In genomic region chr19:36057231-36057811, GRCm38 (mm10) we compare ENCODE assay signal across 8 mouse cellular contexts. TPM values are rescaled to one million over a fixed set of nuclear protein-coding genes. Genes with fewer than 3 reads are reported as not detected.
DNase-seq lines count a peak whose midpoint lies in the region; ATAC-seq and TF ChIP-seq lines count a peak whose summit lies in the region.

Gene Htr7 (minus strand): TSS chr19:36057507.

- peak; percentile 85 for ATAC-seq in frontal cortex, adult (ENCODE audit: low TSS enrichment)
- peak; percentile 94 for ATAC-seq in hindbrain, postnatal 0 days
- ATAC-seq in limb, embryonic 14.5 days (ENCODE audit: low FRiP score, low read depth) = peak; percentile 75

- H3K9ac ChIP-seq in hindbrain, postnatal 0 days (replicated peaks; ENCODE audit: low read length) = peak within 1 kb of the TSS; percentile 56
- H3K9ac ChIP-seq in limb, embryonic 14.5 days (ENCODE audit: low read depth, low read length, severe bottlenecking) = peak within 1 kb of the TSS; percentile 43

- peak within 1 kb of the TSS; percentile 84 for H3K4me2 ChIP-seq in hindbrain, postnatal 0 days (ENCODE audit: low read depth, low read length)
- peak within 1 kb of the TSS; percentile 91 for H3K4me2 ChIP-seq in limb, embryonic 14.5 days (replicated peaks; ENCODE audit: low read depth, low read length, severe bottlenecking)

- under 1% methylated on average over 84 of the region's 86 CpGs for WGBS in bone marrow, adult 2 months
- under 1% methylated on average over 58 of the region's 86 CpGs for WGBS in hindbrain, postnatal 0 days
- under 1% methylated on average over 9 of the region's 86 CpGs for WGBS in limb, embryonic 14.5 days
- 6% methylated on average over 70 of the region's 86 CpGs for WGBS in thymus, adult 2 months

- no peaks in the 10 kb centered on the region for H3K27me3 ChIP-seq in hindbrain, postnatal 0 days (ENCODE audit: insufficient read depth, low read length)
- H3K27me3 ChIP-seq in limb, embryonic 14.5 days (ENCODE audit: control insufficient read depth, insufficient read depth, low read length) = peaks cover 37% of the 10 kb centered on the region
- H3K27me3 ChIP-seq in thymus, adult 2 months (ENCODE audit: control insufficient read depth, insufficient read depth, low read length) = peaks cover 13% of the 10 kb centered on the region; the same call in 1 of the 2 replicates

- TF ChIP-seq POLR2A in bone marrow, adult 2 months (IDR thresholded peaks at IDR 0.05; ENCODE audit: borderline replicate concordance, control insufficient read depth, low read depth, low read length) = no peak
- TF ChIP-seq POLR2A in limb, embryonic 14.5 days (IDR thresholded peaks at IDR 0.05; ENCODE audit: borderline replicate concordance, extremely low read depth, insufficient read depth, insufficient read length) = no peak
- no peak for TF ChIP-seq POLR2A in thymus, adult 2 months (IDR thresholded peaks at IDR 0.05; ENCODE audit: control insufficient read depth, extremely low read depth, insufficient read depth, low read length, poor library complexity)

- no peak for TF ChIP-seq CTCF in bone marrow, adult 2 months (IDR thresholded peaks at IDR 0.05; ENCODE audit: control insufficient read depth, insufficient read depth, low read length)
- no peak for TF ChIP-seq CTCF in hindbrain, postnatal 0 days (IDR thresholded peaks at IDR 0.05; ENCODE audit: low read depth)
- TF ChIP-seq CTCF in thymus, adult 2 months (IDR thresholded peaks at IDR 0.05; ENCODE audit: borderline replicate concordance, control insufficient read depth, extremely low read depth, insufficient read depth, low read length, poor library complexity) = 0 out of 2 replicates have a peak, but pooled peaks have one; percentile 71

- H3K4me3 ChIP-seq in bone marrow, adult 2 months (replicated peaks; ENCODE audit: control insufficient read depth, low read depth, low read length) = no peak within 1 kb of the TSS
- peak within 1 kb of the TSS; percentile 65 for H3K4me3 ChIP-seq in hindbrain, postnatal 0 days (ENCODE audit: low read length)
- H3K4me3 ChIP-seq in limb, embryonic 14.5 days (replicated peaks; ENCODE audit: low read length) = peak within 1 kb of the TSS; percentile 54
- peak within 1 kb of the TSS; percentile 21 for H3K4me3 ChIP-seq in thymus, adult 2 months (ENCODE audit: control insufficient read depth, insufficient read depth, low read length)

- peak; percentile 70 to 76 for DNase-seq in cerebellum, postnatal 10 days
- DNase-seq in cerebellum, adult 11 months = no peak
- peak; percentile 76 for DNase-seq in hindbrain, postnatal 0 days (ENCODE audit: low spot score)
- DNase-seq in limb, embryonic 14.5 days (ENCODE audit: low spot score) = no peak
- DNase-seq in neural tube, embryonic 10.5 days (ENCODE audit: extremely low spot score, low spot score) = peak; percentile 78
- DNase-seq in thymus, adult 2 months = peak; percentile 16

- no peaks in the 10 kb centered on the region for H3K4me1 ChIP-seq in bone marrow, adult 2 months (ENCODE audit: control insufficient read depth, insufficient read depth, low read length)
- no peaks in the 10 kb centered on the region for H3K4me1 ChIP-seq in hindbrain, postnatal 0 days (ENCODE audit: insufficient read depth, low read length)
- H3K4me1 ChIP-seq in limb, embryonic 14.5 days (ENCODE audit: control insufficient read depth, insufficient read depth, low read length) = peaks cover 4% of the 10 kb centered on the region; the same call in 1 of the 2 replicates
- peaks cover 5% of the 10 kb centered on the region for H3K4me1 ChIP-seq in thymus, adult 2 months (replicated peaks; ENCODE audit: control insufficient read depth, insufficient read depth, low read length)

- no peaks in the 10 kb centered on the region for H3K9me3 ChIP-seq in hindbrain, postnatal 0 days (ENCODE audit: low read length)
- no peaks in the 10 kb centered on the region for H3K9me3 ChIP-seq in limb, embryonic 14.5 days (ENCODE audit: control insufficient read depth, low read length)

- H3K27ac ChIP-seq in bone marrow, adult 2 months (ENCODE audit: control insufficient read depth, insufficient read depth, low read depth, low read length, poor library complexity) = peak within 1 kb of the TSS; percentile 27; the same call in 1 of the 2 replicates
- H3K27ac ChIP-seq in hindbrain, postnatal 0 days = peak within 1 kb of the TSS; percentile 60
- H3K27ac ChIP-seq in limb, embryonic 14.5 days (replicated peaks; ENCODE audit: low read depth, low read length) = no peak within 1 kb of the TSS
- H3K27ac ChIP-seq in thymus, adult 2 months (ENCODE audit: control insufficient read depth, insufficient read depth, low read length) = no peak within 1 kb of the TSS

- no peaks in the 10 kb centered on the region for H3K36me3 ChIP-seq in hindbrain, postnatal 0 days (ENCODE audit: insufficient read depth, low read length)
- H3K36me3 ChIP-seq in limb, embryonic 14.5 days (ENCODE audit: control insufficient read depth, insufficient read depth, low read length) = no peaks in the 10 kb centered on the region
- H3K36me3 ChIP-seq in thymus, adult 2 months (ENCODE audit: control insufficient read depth, insufficient read depth, low read length) = no peaks in the 10 kb centered on the region

RNA-seq across cellular contexts. Expression of gene Htr7, which starts in this region (rescaled TPM):
- polyA plus RNA-seq in bone marrow, adult 2 months (2011; ENCODE audit: insufficient read depth, insufficient read length, low replicate concordance, missing spikeins) = not detected in 2 replicates
- total RNA-seq in hindbrain, postnatal 0 days (2014; rRNA removed) = 36.6 and 39.4 TPM in 2 replicates
- 16.9 and 17.1 TPM in 2 replicates for polyA plus RNA-seq in hindbrain, postnatal 0 days (2015; fragmentation: Nextera tagmentation; extraction: Ambion mirVana)
- polyA plus RNA-seq in limb, embryonic 14.5 days (2012; rRNA removed) = 0.53 and 0.72 TPM in 2 replicates
- 0.34 and 0.51 TPM in 2 replicates for polyA plus RNA-seq in limb, embryonic 14.5 days (2014; fragmentation: Nextera tagmentation; extraction: Ambion mirVana)
- 5.4 and 5.5 TPM in 2 replicates for polyA plus RNA-seq in thymus, adult 2 months (2012; rRNA removed)

Comparison
In these comparisons a context has a peak if more than half of its experiments do, and no peak if none do; other contexts are left out.
1. DNase-seq: peak in cerebellum, postnatal 10 days (2 of 2), hindbrain, postnatal 0 days (single experiment), neural tube, embryonic 10.5 days (single experiment) and thymus, adult 2 months (single experiment); none in cerebellum, adult 11 months (single experiment) and limb, embryonic 14.5 days (single experiment).
2. Peak in ATAC-seq, H3K4me3 ChIP-seq, H3K9ac ChIP-seq and H3K4me2 ChIP-seq in limb, embryonic 14.5 days; RNA of the gene not detected or under 1 TPM.
3. H3K27ac ChIP-seq: peak in bone marrow, adult 2 months (single experiment) and hindbrain, postnatal 0 days (single experiment); none in limb, embryonic 14.5 days (single experiment) and thymus, adult 2 months (single experiment).
4. Peak in every context shown above with its lines, with median percentiles within 50 percentile points of each other: ATAC-seq.